Mouse (Mus musculus): ENCODE measurements around the gene Cd163.

GRCm38 (mm10) chr6:124373584-124374206, 69.2 kb downstream of the Cd163 start:
- TF ChIP-seq CTCF (IDR thresholded peaks at IDR 0.05; ENCODE audit: low read depth) = no peak
- TF ChIP-seq EP300 (optimal IDR thresholded peaks at IDR 0.05) = no peak

All from stomach, postnatal 0 days (tissue).